Mouse (Mus musculus): ENCODE results near the gene Art5.

Art5 gene

GRCm38 (mm10) chr7:102109171-102109570, at the start of gene Art5:
Gene Art5, minus strand, starts transcription at chr7:102109489.
- DNase-seq (ENCODE audit: low read depth) = no peak

GRCm38 (mm10) chr7:102153691-102154090, 44.4 kb upstream of the Art5 start:
- no peak for DNase-seq (ENCODE audit: low read depth)

- DNase-seq (ENCODE audit: low read depth) = no peak
These were observed 28.6 kb upstream of the Art5 start for GRCm38 (mm10) chr7:102137898-102138297.

GRCm38 (mm10) chr7:102137464-102137863, 28.2 kb upstream of the Art5 start:
- peak; percentile 17 for DNase-seq (ENCODE audit: low read depth)

- DNase-seq (ENCODE audit: low read depth) = no peak
These were observed 23.1 kb upstream of the Art5 start for GRCm38 (mm10) chr7:102132395-102132794.

- no peak for DNase-seq (ENCODE audit: low read depth)
These were observed 11.0 kb upstream of the Art5 start for GRCm38 (mm10) chr7:102120326-102120725.

- no peak for DNase-seq (ENCODE audit: low read depth)
These were observed 8.1 kb upstream of the Art5 start for GRCm38 (mm10) chr7:102117382-102117781.

GRCm38 (mm10) chr7:102116579-102117331, 7.5 kb upstream of the Art5 start, which contains the start of gene Chrna10:
Gene Chrna10, minus strand, starts transcription at chr7:102116828.
- DNase-seq (ENCODE audit: low read depth) = no peak

- no peak for DNase-seq (ENCODE audit: low read depth)
These were observed 4.0 kb upstream of the Art5 start for GRCm38 (mm10) chr7:102113151-102113729.

GRCm38 (mm10) chr7:102109746-102110145, 457 bp upstream of the Art5 start:
- no peak for DNase-seq (ENCODE audit: low read depth)

GRCm38 (mm10) chr7:102108206-102108605, 1.1 kb downstream of the Art5 start:
- no peak for DNase-seq (ENCODE audit: low read depth)

- DNase-seq (ENCODE audit: low read depth) = no peak
These were observed 2.6 kb downstream of the Art5 start for GRCm38 (mm10) chr7:102106700-102107141.

- no peak for DNase-seq (ENCODE audit: low read depth)
These were observed 5.2 kb downstream of the Art5 start for GRCm38 (mm10) chr7:102104126-102104525.

- DNase-seq (ENCODE audit: low read depth) = no peak
These were observed 5.7 kb downstream of the Art5 start for GRCm38 (mm10) chr7:102103555-102103954.

GRCm38 (mm10) chr7:102102696-102103095, 6.6 kb downstream of the Art5 start:
- no peak for DNase-seq (ENCODE audit: low read depth)

- no peak for DNase-seq (ENCODE audit: low read depth)
These were observed 7.0 kb downstream of the Art5 start for GRCm38 (mm10) chr7:102102241-102102640.

GRCm38 (mm10) chr7:102101487-102101886, 7.8 kb downstream of the Art5 start, which contains the start of gene Art1:
Gene Art1, plus strand, starts transcription at chr7:102101743.
- no peak for DNase-seq (ENCODE audit: low read depth)

GRCm38 (mm10) chr7:102100868-102101267, 8.4 kb downstream of the Art5 start:
- DNase-seq (ENCODE audit: low read depth) = no peak

GRCm38 (mm10) chr7:102099760-102100661, 9.3 kb downstream of the Art5 start:
- DNase-seq (ENCODE audit: low read depth) = peak; percentile 29

- DNase-seq (ENCODE audit: low read depth) = no peak
These were observed 22.0 kb downstream of the Art5 start for GRCm38 (mm10) chr7:102087336-102087735.

- DNase-seq (ENCODE audit: low read depth) = no peak
These were observed 25.1 kb downstream of the Art5 start for GRCm38 (mm10) chr7:102084041-102084696.

- no peak for DNase-seq (ENCODE audit: low read depth)
These were observed 26.5 kb downstream of the Art5 start, which contains the start of gene Trpc2 for GRCm38 (mm10) chr7:102082816-102083215. Gene Trpc2, plus strand, starts transcription at chr7:102083116.
